Comparison of ENCODE assay signal across 18 mouse cellular contexts in genomic region chr11:95324181-95324580, GRCm38 (mm10).
"Had no signal": no experiment of that assay in that cellular context is flagged by ENCODE, and none has a peak within 500 bp of the region (broad histone marks: within the 10 kb centered on the region; RNA-seq: fewer than 3 reads in every experiment).

No protein-coding gene starts in this region.

- H3K4me1 ChIP-seq: intestine, embryonic 15.5 days; kidney, embryonic 15.5 days; limb, embryonic 12.5 days; midbrain, embryonic 13.5 days had no signal

- H3K9me3 ChIP-seq: intestine, embryonic 15.5 days; kidney, embryonic 15.5 days; limb, embryonic 12.5 days; liver, embryonic 13.5 days; lung, embryonic 15.5 days; megakaryocyte, embryonic 14.5 days; midbrain, embryonic 13.5 days had no signal

- H3K36me3 ChIP-seq: intestine, embryonic 15.5 days; kidney, embryonic 15.5 days; limb, embryonic 12.5 days; liver, embryonic 13.5 days; lung, embryonic 15.5 days; midbrain, embryonic 13.5 days had no signal

- H3K27ac ChIP-seq: intestine, embryonic 15.5 days; kidney, embryonic 15.5 days; left cerebral cortex, adult 2 months; limb, embryonic 12.5 days; liver, embryonic 13.5 days; lung, embryonic 15.5 days; macrophage; midbrain, embryonic 13.5 days had no signal

- H3K4me2 ChIP-seq: intestine, embryonic 15.5 days; kidney, embryonic 15.5 days; limb, embryonic 12.5 days; liver, embryonic 13.5 days; lung, embryonic 15.5 days; midbrain, embryonic 13.5 days had no signal

- H3K4me3 ChIP-seq: intestine, embryonic 15.5 days; kidney, embryonic 15.5 days; left cerebral cortex, adult 2 months; limb, embryonic 12.5 days; liver, embryonic 13.5 days; lung, embryonic 15.5 days; megakaryocyte, embryonic 14.5 days; midbrain, embryonic 13.5 days had no signal

- ATAC-seq: intestine, embryonic 15.5 days; liver, postnatal 0 days; midbrain, embryonic 13.5 days had no signal

- H3K9ac ChIP-seq: intestine, embryonic 15.5 days; kidney, embryonic 15.5 days; limb, embryonic 12.5 days; liver, embryonic 13.5 days; liver, postnatal 0 days; lung, embryonic 15.5 days; midbrain, embryonic 13.5 days had no signal

- DNase-seq: kidney, adult 2 months; kidney, postnatal 25 days; liver; liver, embryonic 13.5 days; liver, postnatal 0 days; lung, postnatal 14 days; right cerebral cortex, postnatal 4 days; spleen, adult 18-20 months; thymus, adult 18-20 months; thymus, postnatal 14 days had no signal

- H3K27me3 ChIP-seq: intestine, embryonic 15.5 days; kidney, embryonic 15.5 days; limb, embryonic 12.5 days; lung, embryonic 15.5 days; midbrain, embryonic 13.5 days had no signal
